Mouse (Mus musculus) embryonic fibroblast, embryonic 13.5 days (primary cell): Measurements from ENCODE around the gene Rdh16f2. TPM values are rescaled to one million over a fixed set of nuclear protein-coding genes. Genes with fewer than 3 reads are reported as not detected.

ENCODE experiments used
- H3K27ac ChIP-seq: 2 replicates; pipeline ENCODE4 v1.5.1; 2012; ENCODE audit warnings: low read length, control low read depth, inconsistent platforms; ENCODE audit not compliant: insufficient read depth
- H3K4me1 ChIP-seq: 2 replicates; pipeline ENCODE4 v1.6.1; 2011; ENCODE audit warnings: low read length; ENCODE audit not compliant: control insufficient read depth, insufficient read depth
- H3K4me3 ChIP-seq: 2 replicates; pipeline ENCODE4 v1.5.1; 2011; ENCODE audit warnings: mild to moderate bottlenecking, control low read depth, low read length; ENCODE audit not compliant: insufficient read depth
- CTCF ChIP-seq: IDR thresholded peaks from 2 replicates; pipeline ENCODE4 v1.5.1; 2011; ENCODE audit warnings: mild to moderate bottlenecking, control low read depth, low read length, moderate library complexity, borderline replicate concordance; ENCODE audit not compliant: insufficient read depth
- POLR2A ChIP-seq: IDR thresholded peaks from 2 replicates; pipeline ENCODE4 v1.6.1; 2011; ENCODE audit warnings: low read depth, mild to moderate bottlenecking, control low read depth, low read length, moderate library complexity
- polyA plus RNA-seq: library from polyadenylated mRNA; stranded (reverse); fragments of >200 nt; gene quantifications from 2 replicates; pipeline ENCODE4 v1.2.4, GENCODE M21; 2011; ENCODE audit warnings: low read depth; ENCODE audit not compliant: missing spikeins, insufficient read length

Gene Rdh16f2
- polyA plus RNA-seq, 1 experiment = not detected

GRCm38 (mm10) chr10:127849628-127850027 lies 16.6 kb upstream of the Rdh16f2 start, which contains the start of gene Rdh19:
Gene Rdh19, plus strand, starts transcription at chr10:127849928.
- Histone ChIP-seq H3K27ac (no peak within 1 kb of the TSS), H3K4me1 (no peaks in the 10 kb centered on the region), H3K4me3 (no peak within 1 kb of the TSS)
- TF ChIP-seq CTCF (no peak), POLR2A (no peak)

DNA sequence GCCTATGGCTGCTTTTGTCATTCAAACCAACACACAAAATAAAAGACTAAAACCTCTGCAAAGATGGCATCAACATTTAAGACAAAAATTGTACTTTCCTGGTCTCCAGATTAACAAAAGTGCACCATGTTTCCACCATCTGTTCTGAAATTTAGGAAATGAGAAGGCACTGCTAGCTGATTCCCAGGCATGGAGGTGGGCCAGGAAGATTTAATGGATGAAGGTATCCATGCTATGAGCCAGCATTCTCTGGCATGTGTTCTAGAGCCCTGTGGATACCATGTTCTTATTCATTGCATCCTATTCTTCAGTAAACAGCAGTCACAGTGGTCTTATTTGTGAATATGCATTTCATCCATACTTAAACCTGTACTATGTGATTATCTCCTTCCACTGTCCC lies 9.9 kb upstream of the Rdh16f2 start:
- H3K27ac ChIP-seq = no peak overlapping the region
- H3K4me1 ChIP-seq = no peaks in the 10 kb centered on the region
- no peak overlapping the region for H3K4me3 ChIP-seq
- TF ChIP-seq POLR2A (no peak), CTCF (no peak)

GRCm38 (mm10) chr10:127864931-127865330 lies 1.3 kb upstream of the Rdh16f2 start:
- Histone ChIP-seq H3K4me1 (no peaks in the 10 kb centered on the region), H3K4me3 (no peak overlapping the region), H3K27ac (no peak overlapping the region)
- no peak for TF ChIP-seq POLR2A
- no peak for TF ChIP-seq CTCF

- no peak for TF ChIP-seq POLR2A
- no peak for TF ChIP-seq CTCF
- no peak overlapping the region for H3K27ac ChIP-seq
- no peaks in the 10 kb centered on the region for H3K4me1 ChIP-seq
- no peak overlapping the region for H3K4me3 ChIP-seq
Observed at GRCm38 (mm10) chr10:127872484-127872883, 6.2 kb downstream of the Rdh16f2 start.

- Histone ChIP-seq H3K27ac (no peak overlapping the region), H3K4me3 (no peak overlapping the region), H3K4me1 (no peaks in the 10 kb centered on the region)
- TF ChIP-seq CTCF (no peak), POLR2A (no peak)
Observed at GRCm38 (mm10) chr10:127877681-127878080, 11.4 kb downstream of the Rdh16f2 start.

DNA sequence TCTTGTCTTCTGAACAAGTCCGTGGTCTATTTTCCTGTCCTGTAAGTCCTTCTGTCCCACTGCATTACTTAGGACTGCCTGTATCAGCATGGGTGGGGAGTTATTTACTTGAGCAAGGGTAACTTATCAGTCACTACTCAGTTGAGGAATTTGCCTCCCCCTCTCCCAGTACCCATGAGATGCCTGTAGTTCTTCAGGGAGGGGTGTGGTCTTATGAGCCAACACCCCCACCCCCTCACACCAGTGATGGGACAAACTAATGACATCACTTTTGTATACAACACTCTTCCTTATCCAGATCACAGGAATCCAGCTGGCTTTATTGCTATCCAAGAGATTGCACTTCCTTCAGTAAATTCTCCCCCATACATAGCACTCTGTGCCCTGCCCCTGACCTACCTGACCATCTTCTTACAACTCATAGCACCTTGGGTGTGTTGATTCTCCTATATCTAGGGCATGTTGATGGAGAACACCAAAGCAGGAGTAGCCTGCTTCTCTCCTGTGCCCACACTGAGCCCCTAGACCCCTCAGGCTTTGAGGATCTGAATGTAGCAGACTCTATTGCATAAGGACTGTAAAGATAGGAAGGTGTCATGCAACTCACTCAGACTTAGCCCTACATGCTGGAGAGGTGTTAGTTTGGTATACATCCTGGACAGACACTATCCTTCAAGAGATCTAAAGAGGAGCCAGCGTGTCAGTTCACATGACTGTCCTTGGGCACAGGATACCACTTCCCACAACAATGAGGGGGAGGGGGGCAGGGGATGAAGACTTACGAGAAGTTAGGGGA lies 12.2 kb downstream of the Rdh16f2 start:
- no peak for TF ChIP-seq CTCF
- no peak for TF ChIP-seq POLR2A
- Histone ChIP-seq H3K4me3 (no peak overlapping the region), H3K4me1 (no peaks in the 10 kb centered on the region), H3K27ac (no peak overlapping the region)

- TF ChIP-seq POLR2A (no peak), CTCF (no peak)
- H3K27ac ChIP-seq = no peak overlapping the region
- no peaks in the 10 kb centered on the region for H3K4me1 ChIP-seq
- no peak overlapping the region for H3K4me3 ChIP-seq
Observed at GRCm38 (mm10) chr10:127879155-127879688, 12.9 kb downstream of the Rdh16f2 start.

- no peak overlapping the region for H3K4me3 ChIP-seq
- TF ChIP-seq CTCF (no peak), POLR2A (no peak)
- no peak overlapping the region for H3K27ac ChIP-seq
- no peaks in the 10 kb centered on the region for H3K4me1 ChIP-seq
Observed at GRCm38 (mm10) chr10:127881041-127881440, 14.8 kb downstream of the Rdh16f2 start.

DNA sequence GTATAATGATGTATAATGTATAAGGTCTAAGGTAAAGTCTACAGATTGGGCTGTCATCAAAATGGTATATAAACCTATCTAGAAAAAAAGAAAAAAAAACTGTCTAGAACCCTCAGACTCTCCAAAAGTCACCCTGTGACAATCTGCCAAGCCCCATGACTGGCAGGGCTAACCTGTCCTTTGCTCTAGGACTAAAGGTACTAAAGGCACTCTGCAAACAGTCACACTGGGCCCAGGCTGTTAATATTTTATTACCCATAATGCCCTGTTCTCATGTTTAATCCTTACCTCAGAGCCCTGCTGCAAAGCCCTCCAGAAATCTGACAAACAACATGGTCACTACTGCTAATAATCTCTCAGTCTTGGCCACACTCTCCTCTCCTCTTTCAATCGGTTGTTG lies 20.3 kb downstream of the Rdh16f2 start:
- H3K4me3 ChIP-seq = no peak overlapping the region
- H3K4me1 ChIP-seq = no peaks in the 10 kb centered on the region
- TF ChIP-seq POLR2A (no peak), CTCF (no peak)
- H3K27ac ChIP-seq = no peak overlapping the region

DNA sequence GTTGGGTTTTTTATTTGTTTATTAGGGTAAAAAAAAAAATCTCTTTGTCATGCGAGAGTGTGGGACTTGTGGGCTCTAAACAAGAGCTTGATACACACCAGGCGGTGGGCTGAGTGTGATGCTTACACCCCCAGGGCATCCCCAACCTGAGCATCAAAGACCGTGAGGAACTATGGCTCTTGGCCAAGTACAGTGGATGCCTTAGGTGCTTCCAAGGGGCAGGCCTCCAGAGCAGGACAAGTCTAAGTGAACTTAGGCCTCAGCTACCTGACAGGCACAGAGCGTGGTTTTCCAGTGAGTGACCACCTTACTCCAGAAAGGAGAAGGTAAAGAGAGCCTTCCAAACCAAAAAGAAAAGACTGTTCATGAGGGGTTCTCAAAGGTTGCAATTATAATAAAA lies 20.7 kb downstream of the Rdh16f2 start:
- TF ChIP-seq CTCF (no peak), POLR2A (no peak)

More for the DNA sequence above, 20.7 kb downstream of the Rdh16f2 start:
- no peak overlapping the region for H3K27ac ChIP-seq
- no peak overlapping the region for H3K4me3 ChIP-seq
- no peaks in the 10 kb centered on the region for H3K4me1 ChIP-seq
